Mouse (Mus musculus): ENCODE measurements around the gene Thtpa. TPM values are rescaled to one million over a fixed set of nuclear protein-coding genes. Genes with fewer than 3 reads are reported as not detected.

Thtpa gene
- polyA plus RNA-seq, 1 experiment from 2014 or later = 11.8 TPM

DNA sequence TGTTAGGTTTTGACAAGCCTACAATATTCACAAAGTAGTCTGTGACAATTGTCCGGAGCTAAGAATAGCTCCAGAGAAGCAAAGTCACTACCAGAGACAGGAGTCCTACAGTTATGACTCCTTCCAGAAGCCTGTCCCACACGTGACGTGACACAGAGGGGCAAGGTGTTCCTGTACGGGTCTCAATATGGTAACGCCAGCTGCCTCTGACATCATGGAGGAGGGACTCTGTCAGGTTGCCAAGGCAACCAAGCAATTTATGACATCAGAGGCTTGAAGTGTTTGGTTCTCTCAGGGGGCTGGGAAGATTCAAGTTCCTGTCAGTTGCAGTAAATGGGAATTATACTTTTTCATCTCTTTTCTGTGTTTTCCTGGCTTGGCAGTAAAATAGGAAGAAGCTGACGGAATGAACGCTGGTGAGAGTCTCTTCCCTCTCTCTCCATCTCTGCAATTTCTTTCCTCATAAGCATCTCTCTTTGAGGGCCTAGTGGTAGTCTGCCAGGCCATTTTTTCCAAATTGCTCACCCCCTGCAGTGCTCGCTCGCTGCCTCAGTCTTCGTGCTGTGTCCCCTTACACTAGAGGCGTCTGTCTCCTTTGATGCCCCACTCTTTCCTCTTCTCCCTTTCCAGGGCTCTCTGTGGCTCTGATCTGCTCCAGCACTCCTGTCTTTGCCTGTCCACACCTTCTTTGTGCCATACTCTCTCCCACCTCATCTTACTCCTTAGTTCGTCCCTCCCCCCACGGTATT lies 5.2 kb upstream of the Thtpa start:
- WGBS = 69% methylated on average over 13 of the region's 13 CpGs
- no peak overlapping the region for H3K9ac ChIP-seq (ENCODE audit: low read length)
- DNase-seq (ENCODE audit: low spot score) (no peak), ATAC-seq (ENCODE audit: low FRiP score, low TSS enrichment) (no peak)
- no peak overlapping the region for H3K4me3 ChIP-seq (ENCODE audit: low read depth, low read length)
- H3K4me2 ChIP-seq (replicated peaks; ENCODE audit: low read depth) = no peak overlapping the region
- H3K4me1 ChIP-seq (replicated peaks; ENCODE audit: control insufficient read depth, insufficient read depth) = no peaks in the 10 kb centered on the region
- H3K27ac ChIP-seq (replicated peaks) = no peak overlapping the region
- no peak for TF ChIP-seq CTCF (IDR thresholded peaks at IDR 0.05; ENCODE audit: low read depth)
- no peak for TF ChIP-seq EP300 (optimal IDR thresholded peaks at IDR 0.05)
- H3K36me3 ChIP-seq (ENCODE audit: control insufficient read depth, insufficient read depth, low read length) = no peaks in the 10 kb centered on the region
- H3K9me3 ChIP-seq (ENCODE audit: control insufficient read depth, low read length) = no peaks in the 10 kb centered on the region
- no peaks in the 10 kb centered on the region for H3K27me3 ChIP-seq (ENCODE audit: control insufficient read depth, insufficient read depth, low read length)

DNA sequence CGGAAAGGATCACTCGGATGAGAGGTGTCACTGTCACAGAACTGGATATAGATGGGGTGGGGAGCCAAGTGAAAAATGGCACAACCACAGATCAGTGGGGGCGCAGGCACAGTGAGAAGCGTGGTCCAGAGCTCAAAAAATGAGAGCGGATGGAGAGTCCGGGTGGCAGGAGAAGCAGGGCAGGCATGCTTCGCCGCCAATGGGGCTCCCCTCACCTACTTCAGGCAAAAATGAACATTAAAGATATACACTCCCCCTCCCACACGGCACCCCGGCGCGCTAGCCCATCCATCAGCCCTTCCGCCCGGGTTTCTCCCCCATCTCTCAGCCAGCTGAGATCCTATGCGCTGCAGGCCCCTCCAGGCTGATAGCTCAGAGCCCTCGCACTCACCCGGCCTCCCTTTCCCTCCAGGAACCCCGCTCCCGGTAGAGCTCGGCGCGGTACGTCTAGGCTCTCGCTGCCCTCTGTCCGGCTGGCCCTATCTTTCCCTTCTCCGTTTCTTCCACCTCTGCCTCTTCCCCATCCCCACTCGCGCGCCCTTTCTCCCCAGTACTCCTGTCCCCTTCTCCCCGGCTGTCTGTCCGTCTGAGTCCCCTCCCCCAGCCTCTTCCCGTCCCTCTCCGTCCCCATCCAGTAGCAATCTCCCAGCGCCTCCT lies 3.2 kb upstream of the Thtpa start:
- H3K27ac ChIP-seq (replicated peaks) = no peak overlapping the region; the same call in none of the 2 replicates
- H3K4me1 ChIP-seq (replicated peaks; ENCODE audit: control insufficient read depth, insufficient read depth) = peaks cover 7% of the 10 kb centered on the region
- TF ChIP-seq CTCF (IDR thresholded peaks at IDR 0.05; ENCODE audit: low read depth) (no peak), EP300 (optimal IDR thresholded peaks at IDR 0.05) (no peak)
- DNase-seq (ENCODE audit: low spot score) = peak; percentile 40
- peak overlapping the region; percentile 56 for H3K9ac ChIP-seq (ENCODE audit: low read length)
- H3K36me3 ChIP-seq (ENCODE audit: control insufficient read depth, insufficient read depth, low read length) = no peaks in the 10 kb centered on the region
- peak overlapping the region; percentile 80 for H3K4me2 ChIP-seq (replicated peaks; ENCODE audit: low read depth)
- 7% methylated on average over 32 of the region's 34 CpGs for WGBS
- no peaks in the 10 kb centered on the region for H3K27me3 ChIP-seq (ENCODE audit: control insufficient read depth, insufficient read depth, low read length)
- no peak for ATAC-seq (ENCODE audit: low FRiP score, low TSS enrichment)
- no peaks in the 10 kb centered on the region for H3K9me3 ChIP-seq (ENCODE audit: control insufficient read depth, low read length)
- peak overlapping the region; percentile 58 for H3K4me3 ChIP-seq (ENCODE audit: low read depth, low read length)

DNA sequence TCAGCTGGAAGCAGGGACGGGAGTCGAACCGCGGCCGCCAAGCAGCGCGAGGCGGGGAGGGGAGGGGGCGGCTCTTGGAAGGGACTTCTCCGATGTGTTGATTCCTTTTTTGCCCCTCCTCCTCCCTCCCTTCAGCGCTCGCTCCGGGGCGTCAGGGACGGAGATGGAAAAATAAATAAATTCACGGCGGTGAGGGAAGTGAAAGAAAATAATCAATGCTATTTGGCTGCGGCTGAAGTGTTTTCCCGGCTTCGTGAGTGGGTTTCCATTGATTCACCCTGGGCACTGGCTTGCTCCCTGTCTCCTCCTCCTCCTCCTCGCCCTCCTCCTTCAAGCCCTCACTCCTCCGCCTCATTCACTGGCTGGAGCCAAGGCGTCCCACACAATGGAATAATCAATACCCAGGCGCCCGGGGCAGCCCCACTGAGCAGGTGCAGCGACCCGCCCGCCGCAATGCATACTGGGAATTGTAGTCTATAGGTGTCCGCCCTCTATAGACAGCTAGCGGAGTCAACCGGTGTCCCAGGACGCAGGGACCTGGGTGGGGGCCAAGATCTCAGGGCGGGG lies 2.5 kb upstream of the Thtpa start, which contains the start of gene Zfhx2:
Gene Zfhx2, minus strand, starts transcription at position 314 of the 567 bp plus-strand sequence.
- H3K9ac ChIP-seq (ENCODE audit: low read length) = peak within 1 kb of the TSS; percentile 56
- H3K4me2 ChIP-seq (replicated peaks; ENCODE audit: low read depth) = peak within 1 kb of the TSS; percentile 80
- H3K27me3 ChIP-seq (ENCODE audit: control insufficient read depth, insufficient read depth, low read length) = no peaks in the 10 kb centered on the region
- peak within 1 kb of the TSS; percentile 58 for H3K4me3 ChIP-seq (ENCODE audit: low read depth, low read length)
- no peaks in the 10 kb centered on the region for H3K36me3 ChIP-seq (ENCODE audit: control insufficient read depth, insufficient read depth, low read length)
- H3K27ac ChIP-seq (replicated peaks) = peak within 1 kb of the TSS; percentile 45
- WGBS = under 1% methylated on average over 34 of the region's 34 CpGs
- no peaks in the 10 kb centered on the region for H3K9me3 ChIP-seq (ENCODE audit: control insufficient read depth, low read length)
- peak; percentile 88 for ATAC-seq (ENCODE audit: low FRiP score, low TSS enrichment)
- H3K4me1 ChIP-seq (replicated peaks; ENCODE audit: control insufficient read depth, insufficient read depth) = peaks cover 7% of the 10 kb centered on the region
- peak; percentile 44 for TF ChIP-seq CTCF (IDR thresholded peaks at IDR 0.05; ENCODE audit: low read depth)
- TF ChIP-seq EP300 (optimal IDR thresholded peaks at IDR 0.05) = no peak
- DNase-seq (ENCODE audit: low spot score) = peak; percentile 94

DNA sequence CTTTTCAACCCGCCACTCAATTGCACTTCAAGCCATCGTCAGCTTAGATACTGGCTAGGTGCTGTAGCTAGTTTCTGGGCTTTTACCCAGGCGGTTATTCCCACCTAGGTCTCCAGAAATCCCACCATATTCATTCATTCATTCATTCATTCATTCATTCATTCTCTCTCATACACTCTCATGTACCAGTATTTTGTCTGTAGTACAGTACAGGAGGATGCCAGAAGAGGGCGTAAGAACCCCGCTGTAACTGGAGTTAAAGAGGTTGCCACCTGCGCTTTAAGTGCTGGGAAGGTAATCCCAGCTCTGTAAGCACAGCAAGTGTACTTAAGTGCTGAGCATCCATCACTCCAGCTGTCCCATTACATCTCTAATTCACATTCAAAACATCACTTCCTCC lies 657 bp upstream of the Thtpa start:
- Histone ChIP-seq H3K36me3 (ENCODE audit: control insufficient read depth, insufficient read depth, low read length) (peaks cover 1% of the 10 kb centered on the region; the same call in 1 of the 2 replicates), H3K9me3 (ENCODE audit: control insufficient read depth, low read length) (no peaks in the 10 kb centered on the region), H3K4me1 (replicated peaks; ENCODE audit: control insufficient read depth, insufficient read depth) (peaks cover 7% of the 10 kb centered on the region), H3K27me3 (ENCODE audit: control insufficient read depth, insufficient read depth, low read length) (no peaks in the 10 kb centered on the region), H3K27ac (replicated peaks) (no peak overlapping the region), H3K9ac (ENCODE audit: low read length) (no peak overlapping the region), H3K4me3 (ENCODE audit: low read depth, low read length) (no peak overlapping the region), H3K4me2 (replicated peaks; ENCODE audit: low read depth) (no peak overlapping the region)
- TF ChIP-seq EP300 (optimal IDR thresholded peaks at IDR 0.05) (no peak), CTCF (IDR thresholded peaks at IDR 0.05; ENCODE audit: low read depth) (peak; percentile 53)
- 39% methylated on average over 6 of the region's 6 CpGs for WGBS
- ATAC-seq (ENCODE audit: low FRiP score, low TSS enrichment) (no peak), DNase-seq (ENCODE audit: low spot score) (no peak)

DNA sequence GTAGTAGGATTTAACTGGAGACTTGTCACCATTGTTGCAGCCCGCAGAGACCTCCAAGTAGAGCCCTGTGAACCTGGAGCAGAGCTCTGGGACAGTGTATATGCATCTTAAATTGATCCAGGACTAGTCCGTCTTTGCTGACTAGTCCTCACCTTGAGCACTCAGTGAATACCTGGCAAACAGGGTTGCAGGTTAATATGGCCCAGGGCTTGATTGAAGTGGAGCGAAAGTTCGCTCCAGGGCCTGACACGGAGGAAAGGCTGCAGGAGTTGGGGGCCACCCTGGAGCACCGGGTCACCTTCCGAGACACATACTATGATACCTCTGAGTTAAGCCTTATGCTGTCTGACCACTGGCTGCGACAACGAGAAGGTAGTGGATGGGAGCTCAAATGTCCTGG lies 679 bp downstream of the Thtpa start:
- ATAC-seq (ENCODE audit: low FRiP score, low TSS enrichment) = no peak
- WGBS = 49% methylated on average over 9 of the region's 9 CpGs
- H3K9me3 ChIP-seq (ENCODE audit: control insufficient read depth, low read length) = no peaks in the 10 kb centered on the region
- H3K4me2 ChIP-seq (replicated peaks; ENCODE audit: low read depth) = peak overlapping the region; percentile 58
- peaks cover 7% of the 10 kb centered on the region for H3K4me1 ChIP-seq (replicated peaks; ENCODE audit: control insufficient read depth, insufficient read depth)
- peak overlapping the region; percentile 75 for H3K9ac ChIP-seq (ENCODE audit: low read length)
- no peaks in the 10 kb centered on the region for H3K27me3 ChIP-seq (ENCODE audit: control insufficient read depth, insufficient read depth, low read length)
- peak overlapping the region; percentile 72 for H3K4me3 ChIP-seq (ENCODE audit: low read depth, low read length)
- no peak for DNase-seq (ENCODE audit: low spot score)
- peak overlapping the region; percentile 78 for H3K27ac ChIP-seq (replicated peaks)
- TF ChIP-seq EP300 (optimal IDR thresholded peaks at IDR 0.05) = no peak
- no peak for TF ChIP-seq CTCF (IDR thresholded peaks at IDR 0.05; ENCODE audit: low read depth)
- peaks cover 5% of the 10 kb centered on the region; the same call in 1 of the 2 replicates for H3K36me3 ChIP-seq (ENCODE audit: control insufficient read depth, insufficient read depth, low read length)

Measured in stomach, postnatal 0 days (tissue).